Mouse (Mus musculus): Measurements from ENCODE around the gene Ano6.

Gene Ano6

GRCm38 (mm10) chr15:95925334-95925986 is 134.8 kb downstream of the Ano6 start:
- no peak for TF ChIP-seq GATA4 (IDR thresholded peaks at IDR 0.05; ENCODE audit: insufficient replicate concordance, low read length)

- TF ChIP-seq GATA4 (IDR thresholded peaks at IDR 0.05; ENCODE audit: insufficient replicate concordance, low read length) = no peak
Measured at GRCm38 (mm10) chr15:95929087-95929486, 138.4 kb downstream of the Ano6 start.

- no peak for TF ChIP-seq GATA4 (IDR thresholded peaks at IDR 0.05; ENCODE audit: insufficient replicate concordance, low read length)
Measured at GRCm38 (mm10) chr15:95931013-95931775, 140.6 kb downstream of the Ano6 start.

GRCm38 (mm10) chr15:95932358-95932757 is 141.7 kb downstream of the Ano6 start:
- no peak for TF ChIP-seq GATA4 (IDR thresholded peaks at IDR 0.05; ENCODE audit: insufficient replicate concordance, low read length)

- no peak for TF ChIP-seq GATA4 (IDR thresholded peaks at IDR 0.05; ENCODE audit: insufficient replicate concordance, low read length)
Measured at GRCm38 (mm10) chr15:95935141-95935540, 144.5 kb downstream of the Ano6 start.

- TF ChIP-seq GATA4 (IDR thresholded peaks at IDR 0.05; ENCODE audit: insufficient replicate concordance, low read length) = no peak
Measured at GRCm38 (mm10) chr15:95943470-95943869, 152.8 kb downstream of the Ano6 start.

GRCm38 (mm10) chr15:95944299-95944698 is 153.7 kb downstream of the Ano6 start:
- no peak for TF ChIP-seq GATA4 (IDR thresholded peaks at IDR 0.05; ENCODE audit: insufficient replicate concordance, low read length)

- TF ChIP-seq GATA4 (IDR thresholded peaks at IDR 0.05; ENCODE audit: insufficient replicate concordance, low read length) = no peak
Measured at GRCm38 (mm10) chr15:95945951-95946708, 155.5 kb downstream of the Ano6 start.

GRCm38 (mm10) chr15:95948411-95948810 is 157.8 kb downstream of the Ano6 start:
- TF ChIP-seq GATA4 (IDR thresholded peaks at IDR 0.05; ENCODE audit: insufficient replicate concordance, low read length) = no peak

- no peak for TF ChIP-seq GATA4 (IDR thresholded peaks at IDR 0.05; ENCODE audit: insufficient replicate concordance, low read length)
Measured at GRCm38 (mm10) chr15:95949336-95949735, 158.7 kb downstream of the Ano6 start.

GRCm38 (mm10) chr15:95951497-95951896 is 160.9 kb downstream of the Ano6 start:
- no peak for TF ChIP-seq GATA4 (IDR thresholded peaks at IDR 0.05; ENCODE audit: insufficient replicate concordance, low read length)

GRCm38 (mm10) chr15:95956692-95957091 is 166.0 kb downstream of the Ano6 start:
- no peak for TF ChIP-seq GATA4 (IDR thresholded peaks at IDR 0.05; ENCODE audit: insufficient replicate concordance, low read length)

GRCm38 (mm10) chr15:95962411-95963123 is 171.9 kb downstream of the Ano6 start:
- TF ChIP-seq GATA4 (IDR thresholded peaks at IDR 0.05; ENCODE audit: insufficient replicate concordance, low read length) = no peak

- no peak for TF ChIP-seq GATA4 (IDR thresholded peaks at IDR 0.05; ENCODE audit: insufficient replicate concordance, low read length)
Measured at GRCm38 (mm10) chr15:95963124-95963482, 172.5 kb downstream of the Ano6 start.

- TF ChIP-seq GATA4 (IDR thresholded peaks at IDR 0.05; ENCODE audit: insufficient replicate concordance, low read length) = no peak
Measured at GRCm38 (mm10) chr15:95963533-95964250, 173.0 kb downstream of the Ano6 start.
